Mouse (Mus musculus): ENCODE measurements around the gene Troap.

- TF ChIP-seq CTCF (IDR thresholded peaks at IDR 0.05; ENCODE audit: low read depth) (no peak), EP300 (optimal IDR thresholded peaks at IDR 0.05) (no peak)
Observed at GRCm38 (mm10) chr15:99096061-99096793, 21.9 kb downstream of the Troap start.

Data from stomach, postnatal 0 days (tissue).